Mouse (Mus musculus): ENCODE results near the gene Txlna.

- TF ChIP-seq CTCF (IDR thresholded peaks at IDR 0.05; ENCODE audit: borderline replicate concordance, extremely low read depth, insufficient read depth, insufficient read length) (no peak), POLR2A (IDR thresholded peaks at IDR 0.05; ENCODE audit: borderline replicate concordance, extremely low read depth, insufficient read depth, insufficient read length, poor library complexity, severe bottlenecking) (no peak)
These were observed 26.8 kb downstream of the Txlna start, which contains the start of gene Dcdc2b for GRCm38 (mm10) chr4:129614093-129614492.

All from brain, embryonic 14.5 days (tissue).